Mouse (Mus musculus): ENCODE data around the gene Ptprd. TPM values are rescaled to one million over a fixed set of nuclear protein-coding genes. Genes with fewer than 3 reads are reported as not detected.

Gene Ptprd
- polyA plus RNA-seq, 1 experiment: 357 TPM

- TF ChIP-seq CTCF (IDR thresholded peaks at IDR 0.05; ENCODE audit: insufficient read depth, low read depth, low read length) (no peak), POLR2A (IDR thresholded peaks at IDR 0.05; ENCODE audit: insufficient read depth, low read depth, low read length) (no peak)
- Histone ChIP-seq H3K4me1 (ENCODE audit: control insufficient read depth, insufficient read depth, low read length) (no peaks in the 10 kb centered on the region), H3K27ac (ENCODE audit: insufficient read depth, low read depth, low read length) (no peak overlapping the region), H3K4me3 (ENCODE audit: insufficient read depth, low read depth, low read length) (no peak overlapping the region)
- WGBS: 96% methylated on average over 4 of the region's 4 CpGs
Measured at GRCm38 (mm10) chr4:76008580-76008979, 2203.2 kb downstream of the Ptprd start.

- Histone ChIP-seq H3K27ac (ENCODE audit: insufficient read depth, low read depth, low read length) (no peak overlapping the region), H3K4me1 (ENCODE audit: control insufficient read depth, insufficient read depth, low read length) (no peaks in the 10 kb centered on the region), H3K4me3 (ENCODE audit: insufficient read depth, low read depth, low read length) (no peak overlapping the region)
- WGBS: 95% methylated on average over 3 of the region's 3 CpGs
- TF ChIP-seq CTCF (IDR thresholded peaks at IDR 0.05; ENCODE audit: insufficient read depth, low read depth, low read length) (no peak), POLR2A (IDR thresholded peaks at IDR 0.05; ENCODE audit: insufficient read depth, low read depth, low read length) (no peak)
Measured at GRCm38 (mm10) chr4:76007219-76007618, 2204.5 kb downstream of the Ptprd start.

- Histone ChIP-seq H3K27ac (ENCODE audit: insufficient read depth, low read depth, low read length) (no peak overlapping the region; the same call in 1 of the 2 replicates), H3K4me1 (ENCODE audit: control insufficient read depth, insufficient read depth, low read length) (no peaks in the 10 kb centered on the region), H3K4me3 (ENCODE audit: insufficient read depth, low read depth, low read length) (no peak overlapping the region)
- no peak for TF ChIP-seq CTCF (IDR thresholded peaks at IDR 0.05; ENCODE audit: insufficient read depth, low read depth, low read length)
- no peak for TF ChIP-seq POLR2A (IDR thresholded peaks at IDR 0.05; ENCODE audit: insufficient read depth, low read depth, low read length)
- WGBS: 53% methylated on average over 3 of the region's 3 CpGs
Measured at GRCm38 (mm10) chr4:76006717-76007116, 2205.0 kb downstream of the Ptprd start.

- WGBS: 88% methylated on average over 2 of the region's 2 CpGs
- H3K27ac ChIP-seq (ENCODE audit: insufficient read depth, low read depth, low read length): no peak overlapping the region
- no peaks in the 10 kb centered on the region for H3K4me1 ChIP-seq (ENCODE audit: control insufficient read depth, insufficient read depth, low read length)
- H3K4me3 ChIP-seq (ENCODE audit: insufficient read depth, low read depth, low read length): no peak overlapping the region
- TF ChIP-seq CTCF (IDR thresholded peaks at IDR 0.05; ENCODE audit: insufficient read depth, low read depth, low read length) (no peak), POLR2A (IDR thresholded peaks at IDR 0.05; ENCODE audit: insufficient read depth, low read depth, low read length) (no peak)
Measured at GRCm38 (mm10) chr4:76004161-76004560, 2207.6 kb downstream of the Ptprd start.

- Histone ChIP-seq H3K4me1 (ENCODE audit: control insufficient read depth, insufficient read depth, low read length) (no peaks in the 10 kb centered on the region), H3K27ac (ENCODE audit: insufficient read depth, low read depth, low read length) (no peak overlapping the region), H3K4me3 (ENCODE audit: insufficient read depth, low read depth, low read length) (no peak overlapping the region)
- TF ChIP-seq POLR2A (IDR thresholded peaks at IDR 0.05; ENCODE audit: insufficient read depth, low read depth, low read length) (no peak), CTCF (IDR thresholded peaks at IDR 0.05; ENCODE audit: insufficient read depth, low read depth, low read length) (no peak)
- WGBS: 93% methylated on average over 2 of the region's 2 CpGs
Measured at GRCm38 (mm10) chr4:76000258-76000657, 2211.5 kb downstream of the Ptprd start.

GRCm38 (mm10) chr4:75995841-75996240, 2215.9 kb downstream of the Ptprd start:
- Histone ChIP-seq H3K27ac (ENCODE audit: insufficient read depth, low read depth, low read length) (no peak overlapping the region), H3K4me3 (ENCODE audit: insufficient read depth, low read depth, low read length) (no peak overlapping the region), H3K4me1 (ENCODE audit: control insufficient read depth, insufficient read depth, low read length) (no peaks in the 10 kb centered on the region)
- WGBS: 59% methylated on average over 4 of the region's 4 CpGs
- TF ChIP-seq CTCF (IDR thresholded peaks at IDR 0.05; ENCODE audit: insufficient read depth, low read depth, low read length) (no peak), POLR2A (IDR thresholded peaks at IDR 0.05; ENCODE audit: insufficient read depth, low read depth, low read length) (no peak)

- no peak overlapping the region for H3K27ac ChIP-seq (ENCODE audit: insufficient read depth, low read depth, low read length)
- no peak overlapping the region for H3K4me3 ChIP-seq (ENCODE audit: insufficient read depth, low read depth, low read length)
- H3K4me1 ChIP-seq (ENCODE audit: control insufficient read depth, insufficient read depth, low read length): no peaks in the 10 kb centered on the region
- 52% methylated on average over 4 of the region's 4 CpGs for WGBS
- TF ChIP-seq CTCF (IDR thresholded peaks at IDR 0.05; ENCODE audit: insufficient read depth, low read depth, low read length) (no peak), POLR2A (IDR thresholded peaks at IDR 0.05; ENCODE audit: insufficient read depth, low read depth, low read length) (no peak)
Measured at GRCm38 (mm10) chr4:75994576-75994975, 2217.2 kb downstream of the Ptprd start.

- Histone ChIP-seq H3K4me1 (ENCODE audit: control insufficient read depth, insufficient read depth, low read length) (no peaks in the 10 kb centered on the region), H3K27ac (ENCODE audit: insufficient read depth, low read depth, low read length) (no peak overlapping the region), H3K4me3 (ENCODE audit: insufficient read depth, low read depth, low read length) (no peak overlapping the region)
- WGBS: 77% methylated on average over 7 of the region's 7 CpGs
- no peak for TF ChIP-seq CTCF (IDR thresholded peaks at IDR 0.05; ENCODE audit: insufficient read depth, low read depth, low read length)
- TF ChIP-seq POLR2A (IDR thresholded peaks at IDR 0.05; ENCODE audit: insufficient read depth, low read depth, low read length): no peak
Measured at GRCm38 (mm10) chr4:75993092-75993491, 2218.7 kb downstream of the Ptprd start.

GRCm38 (mm10) chr4:75991621-75992245, 2220.0 kb downstream of the Ptprd start:
- no peaks in the 10 kb centered on the region for H3K4me1 ChIP-seq (ENCODE audit: control insufficient read depth, insufficient read depth, low read length)
- WGBS: 79% methylated on average over 6 of the region's 6 CpGs
- H3K4me3 ChIP-seq (ENCODE audit: insufficient read depth, low read depth, low read length): no peak overlapping the region
- TF ChIP-seq POLR2A (IDR thresholded peaks at IDR 0.05; ENCODE audit: insufficient read depth, low read depth, low read length) (no peak), CTCF (IDR thresholded peaks at IDR 0.05; ENCODE audit: insufficient read depth, low read depth, low read length) (no peak)
- H3K27ac ChIP-seq (ENCODE audit: insufficient read depth, low read depth, low read length): no peak overlapping the region

Measured in olfactory bulb, adult 2 months (tissue).